Mouse (Mus musculus) spleen, embryonic (tissue): ENCODE measurements at regions not wholly inside any gene's neighbourhood (a gene's known extent, or its start where the extent isn't known, plus 50 kb on each side); places are given as distances from the start of the nearest gene placed in this dataset.

Experiments used
- CTCF ChIA-PET: fragments of 350-600 bp; sonication (Branson Sonifier 250); formaldehyde crosslinking; loops from one replicate; lab custom pipeline; 2022; lab: Charles Lee

GRCm38 (mm10) chr3:154513566-154513965, 82.9 kb upstream of the Cryz start:
- CTCF ChIA-PET = no interaction called here

- CTCF ChIA-PET = no interaction called here
Measured at GRCm38 (mm10) chr3:154510160-154510559, 86.4 kb upstream of the Cryz start.

- CTCF ChIA-PET = no interaction called here
Measured at GRCm38 (mm10) chr3:154509394-154509793, 87.1 kb upstream of the Cryz start.

DNA sequence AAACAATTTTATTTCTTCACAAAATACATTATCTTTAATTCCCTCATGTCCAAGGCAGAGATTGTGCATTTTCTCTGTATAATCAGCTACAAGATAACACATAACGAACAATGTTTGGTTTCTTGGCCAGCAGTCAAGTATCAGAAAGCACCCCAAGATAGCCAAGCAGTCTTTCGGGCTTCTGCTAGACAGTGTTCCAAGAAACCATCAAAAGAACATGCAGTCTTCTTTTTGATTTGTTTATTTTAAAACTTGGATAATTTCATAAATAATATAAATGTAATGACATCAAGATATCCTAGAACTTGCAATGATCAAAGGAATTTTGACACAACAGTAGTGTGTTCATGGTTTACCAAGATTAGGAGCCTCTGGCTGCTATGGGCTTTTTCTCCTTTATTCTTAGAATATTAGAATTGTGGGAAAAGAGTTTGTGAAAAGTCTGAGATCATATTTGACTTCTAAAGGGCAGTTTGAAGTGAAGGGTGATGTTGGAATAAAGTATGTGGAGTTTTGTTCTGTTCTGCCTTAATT, 103.1 kb upstream of the Cryz start:
- CTCF ChIA-PET = no interaction called here

DNA sequence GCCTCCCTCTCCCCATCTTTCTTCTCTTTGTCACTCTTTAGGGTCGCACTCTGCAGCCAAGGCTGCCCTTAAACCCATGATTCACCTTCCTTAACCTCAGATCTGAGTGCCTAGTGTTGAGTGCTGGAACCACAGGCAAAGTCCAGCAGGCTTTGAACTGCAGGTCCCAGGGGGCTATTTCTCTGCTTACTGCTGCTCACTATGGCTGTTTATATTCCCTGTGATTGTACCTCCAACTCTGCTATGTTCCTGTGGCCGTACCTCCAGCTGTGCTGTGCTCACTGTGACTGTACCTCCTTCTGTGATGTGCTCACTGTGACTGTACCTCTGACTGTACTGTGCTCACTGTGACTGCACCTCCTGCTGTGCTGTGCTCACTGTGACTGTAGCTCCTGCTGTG, 124.1 kb upstream of the Cryz start:
- CTCF ChIA-PET = no interaction called here

GRCm38 (mm10) chr3:154467581-154468374, 128.7 kb upstream of the Cryz start:
- CTCF ChIA-PET = no interaction called here

DNA sequence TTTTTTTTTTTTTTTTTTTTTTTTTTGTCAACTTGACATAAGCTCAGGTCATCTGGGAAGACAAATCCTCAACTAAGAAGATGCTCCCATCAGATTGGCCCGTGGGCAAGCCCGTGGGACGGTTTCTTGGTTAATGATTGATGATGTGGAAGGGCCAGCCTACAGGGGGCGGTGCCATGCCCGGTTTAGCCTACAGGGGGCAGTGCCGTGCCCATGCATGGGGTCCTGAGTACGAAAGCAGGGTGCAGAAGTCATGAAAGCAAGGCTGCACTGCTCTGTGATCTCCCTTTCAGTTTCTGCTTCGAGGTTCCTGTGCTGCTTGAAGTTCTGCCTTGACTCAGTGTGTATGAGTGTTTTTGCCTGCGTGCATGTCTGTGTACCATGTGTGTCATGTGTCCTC, 127.7 kb upstream of the Lhx8 start:
- CTCF ChIA-PET = no interaction called here

- CTCF ChIA-PET = no interaction called here
Measured at GRCm38 (mm10) chr3:154453025-154453424, 122.6 kb upstream of the Lhx8 start.

GRCm38 (mm10) chr3:154452585-154452984, 122.1 kb upstream of the Lhx8 start:
- CTCF ChIA-PET = no interaction called here

GRCm38 (mm10) chr3:154451169-154451568, 120.7 kb upstream of the Lhx8 start:
- CTCF ChIA-PET = no interaction called here

- CTCF ChIA-PET = no interaction called here
Measured at GRCm38 (mm10) chr3:154443351-154444075, 113.1 kb upstream of the Lhx8 start.

DNA sequence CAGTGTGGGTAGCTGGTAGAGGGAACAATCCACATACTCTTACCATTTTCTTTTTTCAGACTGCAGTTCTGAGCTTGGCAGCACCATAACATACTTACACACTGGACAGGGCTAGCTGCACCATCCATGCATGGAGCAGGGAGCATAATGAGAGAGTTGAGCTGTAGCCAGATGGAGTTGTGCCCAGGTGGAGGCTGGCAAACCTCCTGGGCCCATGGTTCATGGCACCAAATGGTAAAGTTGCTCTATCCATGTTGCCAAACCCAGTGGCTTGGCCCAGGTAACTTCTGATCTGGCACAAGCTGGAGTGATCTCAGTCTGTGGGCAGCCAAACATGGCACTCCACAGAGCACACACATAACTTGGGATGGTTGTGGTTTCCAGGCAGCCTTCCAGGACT, 111.0 kb upstream of the Lhx8 start:
- CTCF ChIA-PET = no interaction called here

DNA sequence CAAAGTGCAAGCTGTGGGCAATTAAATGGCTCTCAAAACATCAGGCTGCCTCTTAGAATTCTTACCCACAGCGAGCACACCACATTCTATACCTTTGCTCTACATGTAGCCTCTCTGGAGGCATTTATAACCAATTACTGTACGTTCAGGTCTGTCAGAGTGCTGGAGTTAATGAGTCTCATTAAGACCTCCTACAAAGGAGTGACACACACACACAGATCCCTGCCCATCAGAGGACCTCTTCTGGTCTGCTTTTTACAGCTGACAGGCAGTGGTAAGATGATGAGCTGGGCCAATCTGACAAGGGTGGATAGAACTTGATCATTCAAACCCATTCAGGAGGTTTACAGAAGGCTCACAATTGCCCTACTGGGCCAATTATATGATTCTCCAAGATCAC, 110.4 kb upstream of the Lhx8 start:
- CTCF ChIA-PET = no interaction called here

DNA sequence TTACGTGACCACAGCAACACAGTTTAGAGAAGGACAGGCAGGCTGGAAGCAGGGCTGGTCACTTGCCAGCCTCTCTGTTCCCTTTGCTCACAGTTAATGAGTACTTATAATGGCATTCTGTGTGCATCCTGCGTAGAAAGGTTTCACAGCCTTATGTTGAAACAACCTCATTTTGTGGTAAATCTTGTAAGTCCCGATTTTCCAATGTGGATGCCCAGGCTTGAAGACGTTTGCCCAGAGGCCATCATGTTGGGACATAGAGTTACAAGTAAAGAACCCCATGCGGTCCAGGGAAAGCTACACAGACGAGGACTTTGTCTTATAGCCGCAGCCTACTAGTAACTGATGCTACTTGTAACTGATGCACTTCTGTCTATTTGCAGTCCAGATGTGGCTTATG, 100.4 kb upstream of the Lhx8 start:
- CTCF ChIA-PET = no interaction called here

- CTCF ChIA-PET = no interaction called here
Measured at GRCm38 (mm10) chr3:154429666-154430065, 99.2 kb upstream of the Lhx8 start.

- CTCF ChIA-PET = no interaction called here
Measured at GRCm38 (mm10) chr3:154424589-154424988, 94.1 kb upstream of the Lhx8 start.

DNA sequence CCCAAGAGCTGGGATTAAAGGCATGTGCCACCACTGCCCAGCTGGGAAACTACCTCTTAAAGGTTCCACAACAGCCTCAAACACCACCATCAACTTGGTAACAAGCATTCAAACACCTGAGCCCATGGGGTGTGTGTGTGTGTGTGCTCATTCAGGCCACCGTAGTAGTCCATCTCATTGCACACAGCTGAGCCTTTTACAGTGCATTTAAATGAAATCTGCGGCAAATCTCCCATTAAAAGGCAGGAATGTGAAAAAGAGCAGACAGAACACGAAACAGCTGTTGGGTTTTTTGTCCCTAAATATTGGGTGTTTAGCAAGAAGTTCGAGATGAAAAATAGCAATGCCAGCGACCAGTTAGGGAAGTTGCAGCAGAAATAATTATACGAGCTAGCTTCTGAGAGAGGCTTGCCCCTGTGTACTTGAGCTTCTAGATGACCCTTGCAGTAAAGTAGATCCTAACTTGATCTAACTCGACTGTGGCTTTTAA, 91.0 kb upstream of the Lhx8 start:
- CTCF ChIA-PET = interaction anchor here (0.7 kb wide), 1 partner anchor 23 kb away, joined by 3 read pairs; no protein-coding TSS in a partner anchor

DNA sequence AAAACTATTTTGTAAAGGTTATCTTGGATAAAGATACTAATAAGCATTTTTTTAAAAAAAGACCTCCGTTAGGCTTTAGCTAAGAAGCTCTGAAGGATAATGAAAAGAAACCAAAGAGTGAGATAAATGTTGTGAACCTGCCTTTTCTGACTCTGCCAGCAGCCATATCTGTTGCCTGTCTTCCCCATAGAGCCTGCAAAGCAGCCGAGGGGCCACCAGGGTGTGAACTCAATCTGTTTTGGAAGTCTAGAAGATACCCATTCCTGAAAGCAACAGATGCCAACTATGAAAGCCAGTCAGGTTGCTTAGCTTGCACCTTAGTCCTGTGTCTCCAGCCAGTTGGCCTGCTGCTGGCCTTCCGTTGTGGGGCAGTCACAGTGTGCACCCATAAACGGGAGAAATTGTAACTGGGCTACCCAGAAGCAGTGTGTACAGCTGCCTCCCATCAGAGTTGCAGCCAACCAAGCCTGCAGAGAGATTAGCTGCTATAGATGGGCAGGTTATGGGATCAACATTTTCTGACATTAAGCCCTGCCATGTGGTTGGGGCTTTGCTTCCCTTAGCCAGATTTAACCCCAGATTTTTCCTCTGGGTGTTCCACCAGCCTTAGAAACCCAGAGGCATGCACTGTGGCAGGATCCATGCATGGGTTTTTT, 87.8 kb upstream of the Lhx8 start:
- CTCF ChIA-PET = no interaction called here

- CTCF ChIA-PET = no interaction called here
Measured at GRCm38 (mm10) chr3:154414358-154414757, 83.9 kb upstream of the Lhx8 start.

DNA sequence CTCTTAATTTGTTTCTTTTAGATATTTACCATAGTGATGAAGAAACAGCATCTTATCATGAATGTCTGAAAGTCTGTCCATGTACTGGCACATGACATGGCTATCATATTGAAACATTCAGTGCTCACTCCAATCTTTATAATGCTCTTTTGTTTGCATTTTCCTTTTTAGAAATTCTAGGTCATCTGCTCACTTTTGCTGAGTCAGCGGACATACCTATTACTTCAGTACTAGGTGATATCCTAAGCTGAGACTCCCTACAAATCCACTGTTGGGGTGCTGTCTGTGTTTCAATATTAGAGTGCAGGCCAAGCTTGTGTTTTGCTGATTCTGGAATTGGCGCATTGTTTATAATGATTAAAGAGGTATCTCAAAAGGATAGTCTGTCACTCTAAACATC, 79.8 kb upstream of the Lhx8 start:
- CTCF ChIA-PET = no interaction called here

GRCm38 (mm10) chr3:154402081-154402480, 71.6 kb upstream of the Lhx8 start:
- CTCF ChIA-PET = interaction anchor here (0.5 kb wide), 1 partner anchor 77 kb away, joined by 12 read pairs; no protein-coding TSS in a partner anchor

DNA sequence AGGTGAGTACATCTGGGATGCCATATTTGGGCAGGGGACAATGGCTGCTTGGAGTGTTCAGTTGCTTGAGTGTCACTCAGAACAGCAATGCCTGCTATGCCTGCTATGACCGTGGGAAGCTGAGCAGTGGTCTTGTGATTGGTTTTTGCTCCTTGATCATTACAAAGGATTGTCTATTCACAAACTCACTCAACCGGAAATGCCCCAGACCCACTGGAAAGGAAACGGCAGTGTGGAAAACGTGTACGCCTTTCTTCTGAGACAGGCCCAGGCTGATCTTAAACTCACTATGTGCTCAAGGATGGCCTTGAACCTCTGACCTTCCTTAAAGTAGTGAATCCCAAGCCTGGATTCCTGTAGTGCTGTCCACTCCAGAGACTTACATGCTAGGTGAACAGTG, 63.2 kb upstream of the Lhx8 start:
- CTCF ChIA-PET = no interaction called here
